In genomic region chr10:69185894-69186893, GRCm38 (mm10) we compare ENCODE assay signal across 8 mouse cellular contexts. TPM values are rescaled to one million over a fixed set of nuclear protein-coding genes. Genes with fewer than 3 reads are reported as not detected.
DNase-seq lines count a peak whose midpoint lies in the region; ATAC-seq and TF ChIP-seq lines count a peak whose summit lies in the region.

No protein-coding gene starts in this region.

- H3K4me3 ChIP-seq in bone marrow macrophage, adult 2 months (ENCODE audit: insufficient read depth, low read length) = peak overlapping the region; percentile 52
- peak overlapping the region; percentile 33 for H3K4me3 ChIP-seq in heart, embryonic 12.5 days
- H3K4me3 ChIP-seq in kidney, postnatal 0 days (replicated peaks; ENCODE audit: low read depth, low read length) = peak overlapping the region; percentile 24; the same call in 1 of the 2 replicates
- H3K4me3 ChIP-seq in liver, adult 2 months (ENCODE audit: insufficient read depth, low read depth, low read length) = peak overlapping the region; percentile 43
- peak overlapping the region; percentile 0 for H3K4me3 ChIP-seq in myocyte
- peak overlapping the region; percentile 32 for H3K4me3 ChIP-seq in stomach, embryonic 15.5 days (replicated peaks)

- peaks cover 8% of the 10 kb centered on the region for H3K4me1 ChIP-seq in bone marrow macrophage, adult 2 months (ENCODE audit: control insufficient read depth, insufficient read depth, low read length)
- H3K4me1 ChIP-seq in heart, embryonic 12.5 days (replicated peaks) = peaks cover 9% of the 10 kb centered on the region; the same call in 1 of the 2 replicates
- H3K4me1 ChIP-seq in kidney, postnatal 0 days (replicated peaks; ENCODE audit: insufficient read depth, low read length) = no peaks in the 10 kb centered on the region
- H3K4me1 ChIP-seq in liver, adult 2 months (ENCODE audit: control insufficient read depth, insufficient read depth, low read length) = peaks cover 12% of the 10 kb centered on the region
- H3K4me1 ChIP-seq in stomach, embryonic 15.5 days = peaks cover 8% of the 10 kb centered on the region; the same call in 1 of the 2 replicates

- no peaks in the 10 kb centered on the region for H3K27me3 ChIP-seq in heart, embryonic 12.5 days (replicated peaks)
- no peaks in the 10 kb centered on the region for H3K27me3 ChIP-seq in kidney, postnatal 0 days (ENCODE audit: insufficient read depth, low read length)
- no peaks in the 10 kb centered on the region for H3K27me3 ChIP-seq in liver, adult 2 months (ENCODE audit: control insufficient read depth, insufficient read depth, low read length)
- no peaks in the 10 kb centered on the region for H3K27me3 ChIP-seq in myocyte (ENCODE audit: control insufficient read depth, insufficient read depth, insufficient read length)
- H3K27me3 ChIP-seq in stomach, embryonic 15.5 days (replicated peaks) = no peaks in the 10 kb centered on the region

- H3K27ac ChIP-seq in bone marrow macrophage, adult 2 months (ENCODE audit: insufficient read depth, low read depth, low read length) = peak overlapping the region; percentile 94
- H3K27ac ChIP-seq in heart, embryonic 12.5 days (ENCODE audit: poor library complexity, severe bottlenecking) = no peak overlapping the region
- peak overlapping the region; percentile 51; the same call in 1 of the 2 replicates for H3K27ac ChIP-seq in kidney, postnatal 0 days
- 0 out of 2 replicates have a peak overlapping the region, but pooled peaks have one; percentile 32 for H3K27ac ChIP-seq in liver, adult 2 months (replicated peaks; ENCODE audit: insufficient read depth, low read depth, low read length)
- H3K27ac ChIP-seq in stomach, embryonic 15.5 days = peak overlapping the region; percentile 96

- peak; percentile 50 for TF ChIP-seq CTCF in bone marrow macrophage, adult 2 months (IDR thresholded peaks at IDR 0.05; ENCODE audit: low read depth, low read length)
- TF ChIP-seq CTCF in kidney, postnatal 0 days (IDR thresholded peaks at IDR 0.05; ENCODE audit: low read depth) = peak; percentile 88
- peak; percentile 83 for TF ChIP-seq CTCF in liver, adult 2 months (IDR thresholded peaks at IDR 0.05; ENCODE audit: low read depth, low read length)

- peaks cover 3% of the 10 kb centered on the region; the same call in 1 of the 2 replicates for H3K79me2 ChIP-seq in liver, adult 2 months (ENCODE audit: control insufficient read depth, insufficient read depth, low read length)
- H3K79me2 ChIP-seq in myocyte (ENCODE audit: control insufficient read depth, insufficient read depth) = no peaks in the 10 kb centered on the region

- H3K9ac ChIP-seq in heart, embryonic 12.5 days = no peak overlapping the region
- no peak overlapping the region for H3K9ac ChIP-seq in kidney, postnatal 0 days (ENCODE audit: low read depth, low read length)
- peak overlapping the region; percentile 54 for H3K9ac ChIP-seq in liver, adult 2 months (ENCODE audit: low read depth, low read length)
- H3K9ac ChIP-seq in stomach, embryonic 15.5 days = no peak overlapping the region

- H3K9me3 ChIP-seq in heart, embryonic 12.5 days (replicated peaks) = no peaks in the 10 kb centered on the region; the same call in 1 of the 2 replicates
- H3K9me3 ChIP-seq in kidney, postnatal 0 days (replicated peaks; ENCODE audit: low read length) = no peaks in the 10 kb centered on the region
- no peaks in the 10 kb centered on the region for H3K9me3 ChIP-seq in stomach, embryonic 15.5 days

- 24% methylated on average over 21 of the region's 21 CpGs for WGBS in heart, embryonic 12.5 days
- WGBS in kidney, postnatal 0 days = 15% methylated on average over 21 of the region's 21 CpGs
- 14% methylated on average over 21 of the region's 21 CpGs for WGBS in liver, adult 2 months
- 15% methylated on average over 21 of the region's 21 CpGs for WGBS in stomach, embryonic 15.5 days

- TF ChIP-seq POLR2A in bone marrow macrophage, adult 2 months (IDR thresholded peaks at IDR 0.05; ENCODE audit: borderline replicate concordance, low read depth, low read length) = no peak
- TF ChIP-seq POLR2A in liver, adult 2 months (IDR thresholded peaks at IDR 0.05; ENCODE audit: extremely low read depth, insufficient read depth, low read length) = no peak
- TF ChIP-seq POLR2A in myocyte (IDR thresholded peaks at IDR 0.05; ENCODE audit: insufficient read length, low read depth) = no peak

- peak; percentile 97 for DNase-seq in 416B (ENCODE audit: low read depth)
- peak; percentile 56 for DNase-seq in fat pad, adult 2 months (ENCODE audit: extremely low read depth, low read depth, low spot score)
- peak; percentile 93 for DNase-seq in kidney, postnatal 0 days (ENCODE audit: low spot score)
- peak; percentile 73 for DNase-seq in liver, adult 2 months (ENCODE audit: extremely low read depth, low read depth, low spot score)

- no peak overlapping the region for H3ac ChIP-seq in myocyte (ENCODE audit: control insufficient read depth, insufficient read length)

- H3K36me3 ChIP-seq in heart, embryonic 12.5 days = no peaks in the 10 kb centered on the region
- H3K36me3 ChIP-seq in kidney, postnatal 0 days (ENCODE audit: insufficient read depth, low read length) = no peaks in the 10 kb centered on the region
- no peaks in the 10 kb centered on the region; the same call in 1 of the 2 replicates for H3K36me3 ChIP-seq in liver, adult 2 months (ENCODE audit: control insufficient read depth, insufficient read depth, low read length)
- no peaks in the 10 kb centered on the region for H3K36me3 ChIP-seq in myocyte (ENCODE audit: control insufficient read depth, insufficient read depth)
- H3K36me3 ChIP-seq in stomach, embryonic 15.5 days = no peaks in the 10 kb centered on the region

- ATAC-seq in heart, embryonic 12.5 days (ENCODE audit: insufficient number of reproducible peaks, low FRiP score) = peak; percentile 77; the same call in 1 of the 2 replicates
- peak; percentile 76; the same call in 1 of the 2 replicates for ATAC-seq in kidney, postnatal 0 days (replicated peaks; ENCODE audit: low FRiP score, low read depth)
- peak; percentile 82 for ATAC-seq in stomach, embryonic 15.5 days (ENCODE audit: insufficient read depth, low FRiP score, low read depth)

- H3K4me2 ChIP-seq in heart, embryonic 12.5 days = peak overlapping the region; percentile 50
- peak overlapping the region; percentile 50 for H3K4me2 ChIP-seq in kidney, postnatal 0 days (ENCODE audit: low read length)
- peak overlapping the region; percentile 88 for H3K4me2 ChIP-seq in myocyte (ENCODE audit: low read depth)
- peak overlapping the region; percentile 49 for H3K4me2 ChIP-seq in stomach, embryonic 15.5 days

TF ChIP-seq in myocyte, 11 proteins besides CTCF, POLR2A, EP300 and RAD21:
- no peak for TF ChIP-seq MAX (IDR thresholded peaks at IDR 0.05; ENCODE audit: low read depth)
- no peak for TF ChIP-seq SRF (IDR thresholded peaks at IDR 0.05; ENCODE audit: control insufficient read depth, insufficient read length, low read depth)
- peak in 1 of 3 experiments; percentile 89 for TF ChIP-seq MYOG (IDR thresholded peaks at IDR 0.05; ENCODE audit: control insufficient read depth in 1 of 3, insufficient read depth in 1 of 3, insufficient read length in 2 of 3, low read depth in 2 of 3)
- no peak for TF ChIP-seq POLR2AphosphoS2 (IDR thresholded peaks at IDR 0.05; ENCODE audit: insufficient read length, low read depth)
- peak; percentile 79 for TF ChIP-seq TCF12 (IDR thresholded peaks at IDR 0.05; ENCODE audit: insufficient read depth, poor library complexity, severe bottlenecking)
- TF ChIP-seq USF1 (IDR thresholded peaks at IDR 0.05; ENCODE audit: low read depth) = no peak
- no peak for TF ChIP-seq TCF3 (IDR thresholded peaks at IDR 0.05; ENCODE audit: insufficient read length, low read depth)
- TF ChIP-seq CEBPB (IDR thresholded peaks at IDR 0.05; ENCODE audit: insufficient read depth, poor library complexity, severe bottlenecking) = 0 out of 2 replicates have a peak, but pooled peaks have one; percentile 32
- no peak for TF ChIP-seq REST (IDR thresholded peaks at IDR 0.05; ENCODE audit: insufficient read depth, insufficient read length)
- peak; percentile 63 to 82 (median 81) for TF ChIP-seq MYOD1 (IDR thresholded peaks at IDR 0.05; ENCODE audit: control insufficient read depth in 1 of 3, insufficient read length in 2 of 3, low read depth in 2 of 3)
- no peak for TF ChIP-seq E2F4 (IDR thresholded peaks at IDR 0.05; ENCODE audit: insufficient read depth)
TF ChIP-seq in myocyte: peak in this region for 4.

RNA-seq across cellular contexts. Expression of gene A930033H14Rik, which starts 26.7 kb away (rescaled TPM):
- polyA plus RNA-seq in bone marrow macrophage, adult 2 months (2012; ENCODE audit: insufficient read depth, insufficient read length, missing spikeins) = 1.8 and 2.0 TPM in 2 replicates
- polyA plus RNA-seq in heart, embryonic 12.5 days (2016; fragmentation: Nextera tagmentation; extraction: Ambion mirVana) = 1.9 TPM in 2 replicates
- polyA plus RNA-seq in kidney, postnatal 0 days (2015; fragmentation: Nextera tagmentation; extraction: Ambion mirVana) = 2.3 and 2.9 TPM in 2 replicates
- 4.6 and 5.9 TPM in 2 replicates for total RNA-seq in liver, adult 2 months (2014; rRNA removed)
- 0.26 and 0.50 TPM in 2 replicates for polyA plus RNA-seq in liver, adult 2 months (2012; rRNA removed)
- polyA plus RNA-seq in myocyte (2012; fragmentation: generic; extraction: Trizol) = 1.9 TPM
- polyA plus RNA-seq in stomach, embryonic 15.5 days (2015; fragmentation: Nextera tagmentation; extraction: Ambion mirVana) = 2.7 TPM in 2 replicates

RNA-seq across cellular contexts. Expression of gene Rhobtb1, which starts 35.0 kb away (rescaled TPM):
- 12.8 and 13.2 TPM in 2 replicates for polyA plus RNA-seq in bone marrow macrophage, adult 2 months (2012; ENCODE audit: insufficient read depth, insufficient read length, missing spikeins)
- polyA plus RNA-seq in heart, embryonic 12.5 days (2016; fragmentation: Nextera tagmentation; extraction: Ambion mirVana) = 32.8 and 32.9 TPM in 2 replicates
- polyA plus RNA-seq in kidney, postnatal 0 days (2015; fragmentation: Nextera tagmentation; extraction: Ambion mirVana) = 23.3 and 24.6 TPM in 2 replicates
- total RNA-seq in liver, adult 2 months (2014; rRNA removed) = 45.2 and 47.9 TPM in 2 replicates
- polyA plus RNA-seq in liver, adult 2 months (2012; rRNA removed) = 14.3 and 17.4 TPM in 2 replicates
- 7.5 TPM for polyA plus RNA-seq in myocyte (2012; fragmentation: generic; extraction: Trizol)
- 28.6 and 33.0 TPM in 2 replicates for polyA plus RNA-seq in stomach, embryonic 15.5 days (2015; fragmentation: Nextera tagmentation; extraction: Ambion mirVana)

Comparison
In these comparisons a context has a peak if more than half of its experiments do, and no peak if none do; other contexts are left out.
1. H3K4me3 ChIP-seq: peak in every context shown above with its lines; median percentile 52 in bone marrow macrophage, adult 2 months; 43 in liver, adult 2 months; 33 in heart, embryonic 12.5 days; 32 in stomach, embryonic 15.5 days; 24 in kidney, postnatal 0 days; 0 in myocyte.